Mouse (Mus musculus) heart, embryonic 13.5 days (tissue): ENCODE results near the gene Mtg1. TPM values are rescaled to one million over a fixed set of nuclear protein-coding genes. Genes with fewer than 3 reads are reported as not detected.

Experiments used
- ATAC-seq: fragments of 200-750 bp; cut with Nextera tagmentation; 2 replicates; pipeline ENCODE4 v1.8.0; 2017; ENCODE audit warnings: moderate TSS enrichment; ENCODE audit not compliant: insufficient number of reproducible peaks, low FRiP score, low TSS enrichment; ENCODE audit errors: extremely low read depth
- H3K27ac ChIP-seq: fragments of 300-500 bp; sonication (generic); replicated peaks from 2 replicates; pipeline ENCODE4 v1.5.1; 2015; ENCODE audit warnings: moderate library complexity, mild to moderate bottlenecking, inconsistent platforms
- H3K27me3 ChIP-seq: fragments of 300-500 bp; sonication (generic); replicated peaks from 2 replicates; pipeline ENCODE4 v1.6.1; 2015; ENCODE audit warnings: mild to moderate bottlenecking, inconsistent platforms
- H3K36me3 ChIP-seq: fragments of 300-500 bp; sonication (generic); 2 replicates; pipeline ENCODE4 v1.6.1; 2015; ENCODE audit warnings: mild to moderate bottlenecking, inconsistent platforms
- H3K4me1 ChIP-seq: fragments of 300-500 bp; sonication (generic); 2 replicates; pipeline ENCODE4 v1.6.1; 2015; ENCODE audit warnings: inconsistent platforms
- H3K4me2 ChIP-seq: fragments of 300-500 bp; sonication (generic); 2 replicates; pipeline ENCODE4 v1.6.1; 2015; ENCODE audit warnings: inconsistent platforms, mild to moderate bottlenecking, moderate library complexity
- H3K4me3 ChIP-seq: fragments of 300-500 bp; sonication (generic); 2 replicates; pipeline ENCODE4 v1.5.1; 2015; ENCODE audit warnings: moderate library complexity, mild to moderate bottlenecking, inconsistent platforms
- H3K9ac ChIP-seq: fragments of 300-500 bp; sonication (generic); 2 replicates; pipeline ENCODE4 v1.6.1; 2015; ENCODE audit warnings: inconsistent platforms, mild to moderate bottlenecking, moderate library complexity
- H3K9me3 ChIP-seq: fragments of 300-500 bp; sonication (generic); 2 replicates; pipeline ENCODE4 v1.6.1; 2016; ENCODE audit warnings: inconsistent platforms
- WGBS: fragments of 180-500 bp; shearing (Covaris S2); methylation state at CpG from one replicate; pipeline ENCODE4 v1.1.7; 2015; ENCODE audit warnings: mixed read lengths; 5-methylcytosine and 5-hydroxymethylcytosine counted together
- polyA plus RNA-seq: library from polyadenylated mRNA; unstranded; fragments of >200 nt; fragmentation: Nextera tagmentation; extraction: Ambion mirVana; gene quantifications from 2 replicates; pipeline ENCODE4 v1.2.1, GENCODE M21; 2015

Gene Mtg1
- polyA plus RNA-seq, 1 experiment from 2014 or later: 27.2 TPM

GRCm38 (mm10) chr7:140192445-140192844 is 55.1 kb downstream of the Mtg1 start:
- H3K27ac ChIP-seq: no peak overlapping the region
- no peaks in the 10 kb centered on the region for H3K4me1 ChIP-seq
- no peak; the same call in 1 of the 2 replicates for ATAC-seq
- 47% methylated on average over 2 of the region's 2 CpGs for WGBS
- no peak overlapping the region for H3K4me2 ChIP-seq
- H3K27me3 ChIP-seq: peaks cover 7% of the 10 kb centered on the region; the same call in 1 of the 2 replicates
- no peaks in the 10 kb centered on the region for H3K36me3 ChIP-seq
- no peak overlapping the region for H3K4me3 ChIP-seq
- H3K9me3 ChIP-seq: no peaks in the 10 kb centered on the region
- H3K9ac ChIP-seq: no peak overlapping the region

GRCm38 (mm10) chr7:140192851-140193250 is 55.5 kb downstream of the Mtg1 start:
- no peaks in the 10 kb centered on the region for H3K9me3 ChIP-seq
- no peak overlapping the region for H3K27ac ChIP-seq
- 73% methylated on average over 2 of the region's 2 CpGs for WGBS
- H3K4me1 ChIP-seq: no peaks in the 10 kb centered on the region
- no peak overlapping the region for H3K9ac ChIP-seq
- no peaks in the 10 kb centered on the region for H3K36me3 ChIP-seq
- no peak overlapping the region for H3K4me3 ChIP-seq
- H3K4me2 ChIP-seq: no peak overlapping the region
- peaks cover 3% of the 10 kb centered on the region; the same call in 1 of the 2 replicates for H3K27me3 ChIP-seq
- ATAC-seq: no peak

GRCm38 (mm10) chr7:140194031-140194430 is 56.7 kb downstream of the Mtg1 start:
- Histone ChIP-seq H3K4me2 (no peak overlapping the region), H3K9me3 (no peaks in the 10 kb centered on the region), H3K4me3 (no peak overlapping the region), H3K9ac (no peak overlapping the region), H3K36me3 (no peaks in the 10 kb centered on the region), H3K4me1 (no peaks in the 10 kb centered on the region), H3K27me3 (peaks cover 3% of the 10 kb centered on the region; the same call in 1 of the 2 replicates), H3K27ac (no peak overlapping the region)
- no peak for ATAC-seq
- WGBS: 76% methylated on average over 4 of the region's 4 CpGs

DNA sequence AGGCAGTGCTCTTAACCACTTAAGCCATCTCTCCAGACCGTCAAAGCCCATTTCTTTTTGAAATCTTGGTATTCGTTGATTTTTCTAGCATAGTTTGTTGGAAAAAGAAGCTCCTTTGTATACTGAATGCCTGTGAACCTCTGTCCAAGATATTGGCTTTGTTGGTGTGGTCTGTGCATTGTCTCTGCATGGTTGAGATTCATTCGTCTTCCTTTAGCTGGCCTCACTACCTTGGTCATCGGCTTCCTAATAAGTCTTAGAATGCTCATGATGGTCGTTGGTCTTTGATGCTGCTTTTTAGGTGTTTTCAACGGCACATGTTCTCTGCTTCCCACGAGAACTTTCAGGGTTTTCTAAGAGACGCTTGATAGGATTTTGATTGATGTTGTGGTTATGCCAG is 58.6 kb downstream of the Mtg1 start:
- no peaks in the 10 kb centered on the region for H3K4me1 ChIP-seq
- no peak overlapping the region for H3K9ac ChIP-seq
- no peaks in the 10 kb centered on the region for H3K9me3 ChIP-seq
- H3K27me3 ChIP-seq: peaks cover 3% of the 10 kb centered on the region
- H3K36me3 ChIP-seq: no peaks in the 10 kb centered on the region
- H3K27ac ChIP-seq: no peak overlapping the region
- no peak for ATAC-seq
- no peak overlapping the region for H3K4me3 ChIP-seq
- no peak overlapping the region for H3K4me2 ChIP-seq
- WGBS: 71% methylated on average over 8 of the region's 8 CpGs

Other genes with a start within 250 kb of the Mtg1 start
- 0.04 and 0.11 TPM in 2 replicates for gene Kndc1, start 242.9 kb upstream of the Mtg1 start, polyA plus RNA-seq
- gene Utf1, start 193.8 kb upstream of the Mtg1 start, polyA plus RNA-seq: not detected in 2 replicates
- gene 6430531B16Rik, start 158.8 kb upstream of the Mtg1 start, polyA plus RNA-seq: 0.28 TPM in 1 of 2 replicates, not detected in the other
- 0.83 and 1.0 TPM in 2 replicates for gene Adam8, start 145.0 kb upstream of the Mtg1 start, polyA plus RNA-seq
- 27.7 and 33.6 TPM in 2 replicates for gene Zfp511, start 101.2 kb upstream of the Mtg1 start, polyA plus RNA-seq
- gene Tubgcp2, start 100.9 kb upstream of the Mtg1 start, polyA plus RNA-seq: 36.4 and 37.0 TPM in 2 replicates
- not detected in 2 replicates for gene Msx3, start 88.5 kb upstream of the Mtg1 start, polyA plus RNA-seq
- gene Caly, start 55.0 kb upstream of the Mtg1 start, polyA plus RNA-seq: 0.25 and 0.66 TPM in 2 replicates
- 0.33 TPM in 1 of 2 replicates, not detected in the other for gene Prap1, start 44.2 kb upstream of the Mtg1 start, polyA plus RNA-seq
- gene Fuom, start 35.1 kb upstream of the Mtg1 start, polyA plus RNA-seq: 74.4 and 80.9 TPM in 2 replicates
- 10.9 and 14.4 TPM in 2 replicates for gene Paox, start 21.8 kb upstream of the Mtg1 start, polyA plus RNA-seq
- 169 and 182 TPM in 2 replicates for gene Echs1, start 21.1 kb upstream of the Mtg1 start, polyA plus RNA-seq
- gene Sprn, start 17.3 kb downstream of the Mtg1 start, polyA plus RNA-seq: 0.10 TPM in 1 of 2 replicates, not detected in the other
- not detected in 2 replicates for gene Olfr522, start 27.2 kb downstream of the Mtg1 start, polyA plus RNA-seq
- gene Olfr523, start 35.7 kb downstream of the Mtg1 start, polyA plus RNA-seq: not detected in 2 replicates
- not detected in 2 replicates for gene Olfr524, start 68.4 kb downstream of the Mtg1 start, polyA plus RNA-seq
- gene Cd163l1, start 80.7 kb downstream of the Mtg1 start, polyA plus RNA-seq: 0.39 TPM in 1 of 2 replicates, not detected in the other
- not detected in 2 replicates for gene 5830411N06Rik, start 109.7 kb downstream of the Mtg1 start, polyA plus RNA-seq
- not detected in 2 replicates for gene Olfr525, start 183.3 kb downstream of the Mtg1 start, polyA plus RNA-seq
- not detected in 2 replicates for gene Olfr527, start 196.5 kb downstream of the Mtg1 start, polyA plus RNA-seq
- gene Olfr60, start 224.1 kb downstream of the Mtg1 start, polyA plus RNA-seq: not detected in 2 replicates
- gene Olfr530, start 238.8 kb downstream of the Mtg1 start, polyA plus RNA-seq: not detected in 2 replicates